Mouse (Mus musculus) lung, postnatal 0 days (tissue): ENCODE data around the gene Ak9. TPM values are rescaled to one million over a fixed set of nuclear protein-coding genes. Genes with fewer than 3 reads are reported as not detected.
"Not testable (repeated sequence)": the region's sequence is repeated elsewhere in the genome, so short reads cannot be mapped to it uniquely, and the experiment has no call there.

ENCODE experiments used
- ATAC-seq: fragments of 200-750 bp; cut with Nextera tagmentation; 2 replicates; pipeline ENCODE4 v1.8.0; 2017; ENCODE audit warnings: moderate library complexity
- DNase-seq: peaks from one replicate; pipeline ENCODE4 v3.0.0-alpha.2; 2016; ENCODE audit warnings: low spot score
- H3K27ac ChIP-seq: fragments of 300-500 bp; sonication (generic); 2 replicates; pipeline ENCODE4 v1.5.1; 2014; ENCODE audit warnings: antibody characterized with exemption, mild to moderate bottlenecking, low read length, mixed read lengths
- H3K27me3 ChIP-seq: fragments of 300-500 bp; sonication (generic); replicated peaks from 2 replicates; pipeline ENCODE4 v1.6.1; 2014; ENCODE audit warnings: low read length, mixed read lengths; ENCODE audit not compliant: insufficient read depth
- H3K36me3 ChIP-seq: fragments of 300-500 bp; sonication (generic); 2 replicates; pipeline ENCODE4 v1.6.1; 2014; ENCODE audit warnings: low read length, mixed read lengths; ENCODE audit not compliant: insufficient read depth
- H3K4me1 ChIP-seq: fragments of 300-500 bp; sonication (generic); 2 replicates; pipeline ENCODE4 v1.6.1; 2014; ENCODE audit warnings: antibody characterized with exemption, low read depth, low read length, mixed read lengths; ENCODE audit not compliant: insufficient read depth
- H3K4me2 ChIP-seq: fragments of 300-500 bp; sonication (generic); replicated peaks from 2 replicates; pipeline ENCODE4 v1.6.1; 2014; ENCODE audit warnings: low read depth, mild to moderate bottlenecking, low read length, moderate library complexity, mixed read lengths
- H3K4me3 ChIP-seq: fragments of 300-500 bp; sonication (generic); 2 replicates; pipeline ENCODE4 v1.5.1; 2014; ENCODE audit warnings: low read depth, low read length
- H3K9ac ChIP-seq: fragments of 300-500 bp; sonication (generic); replicated peaks from 2 replicates; pipeline ENCODE4 v1.6.1; 2014; ENCODE audit warnings: low read depth, mild to moderate bottlenecking
- H3K9me3 ChIP-seq: fragments of 300-500 bp; sonication (generic); 2 replicates; pipeline ENCODE4 v1.6.1; 2016; ENCODE audit warnings: low read length, mixed read lengths
- CTCF ChIP-seq: IDR thresholded peaks from 2 replicates; pipeline ENCODE4 v1.5.1; 2016; ENCODE audit warnings: antibody characterized with exemption, mild to moderate bottlenecking
- EP300 ChIP-seq: IDR thresholded peaks from 2 replicates; pipeline ENCODE4 v1.6.1; 2016; ENCODE audit warnings: antibody characterized with exemption, mild to moderate bottlenecking, control low read depth
- WGBS: fragments of 180-500 bp; shearing (Covaris S2); extraction: QIAGEN DNeasy Blood & Tissue Kit; methylation state at CpG from one replicate; pipeline ENCODE4 v1.1.7; 2014; 5-methylcytosine and 5-hydroxymethylcytosine counted together
- polyA plus RNA-seq: library from polyadenylated mRNA; unstranded; fragments of >200 nt; fragmentation: Nextera tagmentation; extraction: Ambion mirVana; gene quantifications from 2 replicates; pipeline ENCODE4 v1.2.1, GENCODE M21; 2015

Ak9 gene
- polyA plus RNA-seq, 1 experiment from 2014 or later, result 0.87 TPM

DNA sequence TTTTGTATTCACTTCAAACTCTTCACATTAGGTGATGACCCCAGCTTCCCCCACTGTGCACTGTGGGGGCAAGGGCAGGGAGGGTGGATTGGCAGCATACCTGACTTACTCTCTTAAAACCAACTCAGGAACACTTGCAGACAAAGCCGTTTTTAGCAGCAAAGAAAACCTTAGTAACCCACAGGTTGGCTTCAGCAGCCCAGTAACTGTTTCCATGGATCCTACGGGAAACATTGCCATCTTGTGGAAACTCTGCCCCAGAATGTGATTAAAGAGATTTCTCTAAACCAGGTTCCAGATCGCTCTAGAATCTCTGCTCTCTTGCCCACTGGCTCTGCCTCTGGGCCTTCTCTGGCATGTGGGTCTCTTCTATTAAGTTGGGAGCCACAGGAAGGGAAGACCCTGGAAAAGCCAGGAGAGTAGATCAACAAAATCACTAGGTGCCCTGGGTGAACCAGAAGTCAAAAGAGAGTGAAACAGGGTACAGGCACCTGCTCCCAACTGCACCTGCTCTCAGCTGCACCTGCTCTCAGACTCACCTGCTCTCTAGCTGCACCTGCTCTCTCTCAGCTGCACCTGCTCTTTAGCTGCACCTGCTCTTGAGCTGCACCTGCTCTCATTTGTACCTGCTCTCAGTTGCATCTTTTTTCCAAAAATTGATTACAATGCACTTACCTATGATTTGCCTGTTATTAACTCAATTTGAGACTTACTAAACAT is 100.3 kb downstream of the Ak9 start:
- Histone ChIP-seq H3K27ac (no peak overlapping the region), H3K4me2 (no peak overlapping the region), H3K27me3 (no peaks in the 10 kb centered on the region), H3K4me1 (no peaks in the 10 kb centered on the region), H3K36me3 (no peaks in the 10 kb centered on the region), H3K9ac (no peak overlapping the region), H3K4me3 (no peak overlapping the region), H3K9me3 (no peaks in the 10 kb centered on the region)
- WGBS, result 36% methylated on average over 3 of the region's 3 CpGs
- DNase-seq (peak; percentile 56), ATAC-seq (peak; percentile 86)
- no peak for TF ChIP-seq EP300
- TF ChIP-seq CTCF, result peak; percentile 57

DNA sequence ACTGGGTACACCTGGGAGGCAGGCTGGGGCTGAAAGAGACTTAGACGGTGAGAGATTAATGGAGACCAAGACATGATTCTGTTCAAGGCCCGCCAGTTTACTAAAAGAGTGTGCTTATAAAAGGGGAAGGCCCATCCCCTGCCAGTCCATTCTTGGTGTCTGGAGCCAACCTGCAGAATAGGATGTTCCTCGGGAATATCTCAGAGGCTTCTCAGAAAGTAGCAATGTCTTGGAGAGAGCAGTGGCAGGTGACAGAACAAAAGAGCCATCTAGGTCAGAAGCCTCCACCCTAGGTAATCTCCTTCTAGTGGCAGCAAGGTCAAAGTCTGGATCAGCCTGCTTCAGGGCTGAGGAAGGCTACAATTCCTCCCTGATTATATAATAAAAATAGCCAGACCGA is 106.4 kb downstream of the Ak9 start:
- WGBS, result 85% methylated on average over 4 of the region's 4 CpGs
- H3K9ac ChIP-seq, H3K4me2 ChIP-seq, H3K9me3 ChIP-seq, H3K4me1 ChIP-seq, H3K36me3 ChIP-seq, H3K27ac ChIP-seq, ATAC-seq, H3K4me3 ChIP-seq, H3K27me3 ChIP-seq, DNase-seq: not testable (repeated sequence)

DNA sequence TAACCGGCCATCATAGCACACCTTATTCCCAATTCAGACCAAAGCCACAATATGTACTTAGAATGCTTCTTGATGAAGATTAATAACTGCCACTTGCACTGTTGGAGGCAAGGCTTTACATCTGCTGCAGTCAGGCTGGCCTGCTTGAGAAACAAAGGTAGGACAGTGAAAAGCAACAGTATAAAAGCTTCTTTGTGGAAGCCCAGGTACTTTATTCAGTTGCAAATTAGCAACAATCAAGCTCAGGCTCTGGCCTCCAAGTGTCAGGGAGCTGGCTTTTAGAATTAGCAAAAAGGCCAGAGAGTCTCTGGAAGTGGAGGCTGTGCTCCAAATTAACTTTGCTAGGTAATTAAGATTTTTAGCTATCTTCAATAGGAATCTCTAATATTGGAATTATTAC is 107.0 kb downstream of the Ak9 start:
- H3K36me3 ChIP-seq, H3K9ac ChIP-seq, H3K27me3 ChIP-seq, ATAC-seq, H3K4me3 ChIP-seq, H3K4me1 ChIP-seq, H3K27ac ChIP-seq, DNase-seq, H3K9me3 ChIP-seq, H3K4me2 ChIP-seq: not testable (repeated sequence)
- 89% methylated on average over 1 of the region's 1 CpGs for WGBS

DNA sequence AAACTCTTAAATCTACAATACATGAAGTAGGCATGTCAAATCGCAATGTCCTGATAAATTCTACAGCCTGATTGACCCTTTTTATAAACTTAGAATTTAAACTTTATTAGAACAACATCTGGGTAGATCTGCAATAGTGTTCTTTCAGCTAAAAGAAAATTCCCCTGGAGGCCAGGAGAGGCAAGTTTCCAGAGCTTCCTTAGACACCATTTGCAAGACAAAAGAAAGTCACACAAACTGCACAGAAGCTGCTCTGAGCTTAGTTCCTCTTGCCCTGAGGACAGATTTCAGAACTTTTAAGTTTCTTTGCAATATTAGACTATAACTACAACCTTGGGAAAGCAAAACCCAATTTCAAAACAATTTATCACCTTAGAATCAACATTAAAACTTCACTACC is 109.7 kb downstream of the Ak9 start:
- not testable (repeated sequence) for DNase-seq, H3K4me2 ChIP-seq, H3K27me3 ChIP-seq, H3K36me3 ChIP-seq, H3K9me3 ChIP-seq, H3K27ac ChIP-seq, H3K4me3 ChIP-seq, ATAC-seq, H3K4me1 ChIP-seq, H3K9ac ChIP-seq
- WGBS, result 80% methylated on average over 1 of the region's 1 CpGs

DNA sequence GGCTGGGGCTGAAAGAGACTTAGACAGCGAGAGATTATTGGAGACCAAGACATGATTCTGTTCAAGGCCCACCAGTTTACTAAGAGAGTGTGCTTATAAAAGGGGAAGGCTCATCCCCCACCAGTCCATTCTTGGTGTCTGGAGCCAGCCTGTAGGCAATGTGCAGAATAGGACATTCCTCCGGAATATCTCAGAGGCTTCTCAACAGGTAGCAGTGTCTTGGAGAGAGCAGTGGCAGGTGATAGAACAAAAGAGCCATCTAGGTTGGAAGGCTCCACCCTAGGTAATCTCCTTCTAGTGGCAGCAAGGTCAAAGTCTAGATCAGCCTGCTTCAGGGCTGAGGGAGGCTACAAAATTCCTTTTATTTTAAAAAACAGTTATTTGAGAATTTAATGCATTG is 111.6 kb downstream of the Ak9 start:
- H3K4me2 ChIP-seq, H3K27me3 ChIP-seq, ATAC-seq, DNase-seq, H3K27ac ChIP-seq, H3K9ac ChIP-seq, H3K9me3 ChIP-seq, H3K4me1 ChIP-seq, H3K4me3 ChIP-seq, H3K36me3 ChIP-seq: not testable (repeated sequence)
- WGBS, result 90% methylated on average over 2 of the region's 2 CpGs

DNA sequence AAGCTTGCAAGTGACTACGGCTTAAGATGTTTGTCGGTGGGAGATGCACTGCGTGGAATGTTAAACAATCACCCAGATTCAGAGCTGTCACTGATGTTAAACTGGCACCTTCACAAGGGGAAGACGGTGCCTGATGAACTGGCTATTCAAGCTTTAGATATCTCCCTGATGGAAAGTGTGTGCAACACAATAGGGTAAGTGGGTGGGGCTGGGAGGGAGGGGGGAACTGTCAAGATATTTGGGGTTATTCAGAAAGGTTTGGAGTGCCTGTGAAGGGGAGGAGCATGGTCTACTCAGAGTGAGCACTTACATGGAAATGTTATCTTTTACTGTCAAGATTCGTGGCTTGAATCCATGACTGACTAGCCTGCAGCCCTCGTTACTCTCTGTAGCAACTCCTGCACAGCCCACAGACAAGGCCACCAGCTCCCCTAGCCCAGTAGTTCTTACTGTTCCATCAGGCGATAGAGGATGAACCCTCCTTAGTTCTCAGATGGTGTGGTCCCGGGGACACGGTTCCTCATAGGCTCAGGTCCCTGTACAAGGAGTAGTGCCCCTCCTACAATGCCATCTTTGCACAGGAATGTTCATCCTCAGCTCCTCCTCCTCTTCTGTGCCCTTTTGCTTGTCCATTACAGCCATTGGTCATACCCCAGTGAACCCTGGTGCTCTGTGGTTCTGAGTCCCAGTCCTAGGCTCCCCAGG is 116.9 kb downstream of the Ak9 start:
- Histone ChIP-seq H3K4me3 (no peak overlapping the region), H3K9me3 (no peaks in the 10 kb centered on the region), H3K27ac (no peak overlapping the region), H3K4me2 (no peak overlapping the region), H3K4me1 (no peaks in the 10 kb centered on the region), H3K9ac (no peak overlapping the region), H3K27me3 (no peaks in the 10 kb centered on the region), H3K36me3 (no peaks in the 10 kb centered on the region)
- ATAC-seq, result no peak
- no peak for DNase-seq
- WGBS, result 42% methylated on average over 9 of the region's 9 CpGs
- TF ChIP-seq CTCF (no peak), EP300 (no peak)
